Mouse (Mus musculus) E14TG2a.4 (cell line): ENCODE data around the gene Gmeb1.

Experiments
- CTCF ChIP-seq: conservative IDR thresholded peaks from 2 replicates; pipeline ENCODE4 v1.5.1; 2014; ENCODE audit warnings: low read length
- NANOG ChIP-seq: IDR thresholded peaks from 2 replicates; pipeline ENCODE4 v1.6.1; 2014; ENCODE audit warnings: borderline replicate concordance, low read length, mixed read lengths
- POU5F1 ChIP-seq: IDR thresholded peaks from 2 replicates; pipeline ENCODE4 v1.6.1; 2014; ENCODE audit warnings: low read length, borderline replicate concordance

- TF ChIP-seq CTCF = no peak
- TF ChIP-seq NANOG = no peak
- TF ChIP-seq POU5F1 = no peak
Observed at GRCm38 (mm10) chr4:132309140-132309848, 47.9 kb upstream of the Gmeb1 start.
